Mouse (Mus musculus): ENCODE results near the gene Pde9a. TPM values are rescaled to one million over a fixed set of nuclear protein-coding genes. Genes with fewer than 3 reads are reported as not detected.

Pde9a gene
- polyA plus RNA-seq, 1 experiment from 2014 or later: 30.3 TPM

DNA sequence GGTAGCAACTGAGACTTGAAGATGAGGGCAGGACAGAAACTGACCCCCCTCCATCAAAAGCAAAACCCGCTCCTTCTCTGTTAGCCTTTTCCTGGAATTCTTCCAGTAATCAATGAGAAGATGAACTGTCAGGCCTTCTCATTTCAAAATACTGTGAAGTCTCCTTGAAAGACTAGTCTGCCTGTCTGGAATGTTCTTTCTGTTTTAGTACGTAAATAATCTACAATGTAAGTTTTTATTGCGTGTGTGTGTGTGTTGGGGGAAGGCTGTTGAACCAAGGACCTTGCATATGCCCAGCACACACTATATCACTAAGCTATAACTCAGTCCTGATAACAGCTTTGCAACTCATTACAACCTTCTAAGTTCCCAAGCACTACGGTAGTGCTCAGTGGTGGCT is 139.1 kb downstream of the Pde9a start:
- Histone ChIP-seq H3K36me3 (peaks cover 38% of the 10 kb centered on the region), H3K4me1 (peaks cover 14% of the 10 kb centered on the region), H3K4me3 (no peak overlapping the region), H3K9me3 (no peaks in the 10 kb centered on the region), H3K4me2 (replicated peaks) (no peak overlapping the region), H3K9ac (replicated peaks) (no peak overlapping the region), H3K27me3 (no peaks in the 10 kb centered on the region), H3K27ac (replicated peaks) (no peak overlapping the region)
- WGBS: 96% methylated on average over 4 of the region's 4 CpGs
- no peak for ATAC-seq (ENCODE audit: low FRiP score, low read depth)

DNA sequence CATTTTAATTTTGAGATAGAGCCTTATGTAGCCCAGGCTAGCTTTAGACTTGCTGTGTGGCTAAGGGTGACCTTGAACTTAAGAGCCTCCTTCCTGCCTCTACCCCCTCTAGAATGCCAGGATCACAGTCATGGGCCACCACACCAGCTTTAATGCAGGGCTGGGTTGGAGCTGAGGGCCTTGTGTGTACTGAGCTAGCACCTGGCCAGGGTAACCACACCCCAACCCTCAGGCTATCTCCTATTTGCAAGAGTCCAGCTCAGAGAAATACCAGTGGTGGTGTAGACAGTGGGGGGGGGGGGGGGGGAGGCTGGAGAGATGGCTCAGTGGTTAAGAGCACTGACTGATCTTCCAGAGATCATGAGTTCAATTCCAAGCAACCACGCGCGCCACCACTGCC is 139.8 kb downstream of the Pde9a start:
- WGBS: 100% methylated on average over 3 of the region's 3 CpGs
- Histone ChIP-seq H3K9me3 (no peaks in the 10 kb centered on the region), H3K4me1 (peaks cover 7% of the 10 kb centered on the region), H3K27me3 (no peaks in the 10 kb centered on the region), H3K9ac (replicated peaks) (no peak overlapping the region), H3K4me2 (replicated peaks) (no peak overlapping the region), H3K36me3 (peaks cover 43% of the 10 kb centered on the region), H3K27ac (replicated peaks) (no peak overlapping the region), H3K4me3 (no peak overlapping the region)
- no peak for ATAC-seq (ENCODE audit: low FRiP score, low read depth)

Other genes with a start within 250 kb of the Pde9a start
- not detected in 2 replicates for gene Tff2, start 241.9 kb upstream of the Pde9a start, polyA plus RNA-seq (2016; fragmentation: Nextera tagmentation; extraction: Ambion mirVana)
- gene Tff1, start 220.9 kb upstream of the Pde9a start, polyA plus RNA-seq (2016; fragmentation: Nextera tagmentation; extraction: Ambion mirVana): not detected in 2 replicates
- not detected in 2 replicates for gene Tmprss3, start 187.2 kb upstream of the Pde9a start, polyA plus RNA-seq (2016; fragmentation: Nextera tagmentation; extraction: Ambion mirVana)
- gene Ubash3a, start 178.3 kb upstream of the Pde9a start, polyA plus RNA-seq (2016; fragmentation: Nextera tagmentation; extraction: Ambion mirVana): 0.09 and 0.17 TPM in 2 replicates
- 0.99 and 1.3 TPM in 2 replicates for gene Rsph1, start 108.8 kb upstream of the Pde9a start, polyA plus RNA-seq (2016; fragmentation: Nextera tagmentation; extraction: Ambion mirVana)
- gene Slc37a1, start 99.4 kb upstream of the Pde9a start, polyA plus RNA-seq (2016; fragmentation: Nextera tagmentation; extraction: Ambion mirVana): 9.3 and 10.2 TPM in 2 replicates
- 42.2 and 43.7 TPM in 2 replicates for gene Wdr4, start 133.8 kb downstream of the Pde9a start, polyA plus RNA-seq (2016; fragmentation: Nextera tagmentation; extraction: Ambion mirVana)
- 257 and 265 TPM in 2 replicates for gene Ndufv3, start 133.9 kb downstream of the Pde9a start, polyA plus RNA-seq (2016; fragmentation: Nextera tagmentation; extraction: Ambion mirVana)
- 25.2 and 25.7 TPM in 2 replicates for gene Pknox1, start 178.5 kb downstream of the Pde9a start, polyA plus RNA-seq (2016; fragmentation: Nextera tagmentation; extraction: Ambion mirVana)